Mouse (Mus musculus): ENCODE measurements around the gene Zfp493. TPM values are rescaled to one million over a fixed set of nuclear protein-coding genes. Genes with fewer than 3 reads are reported as not detected.
"Not testable (repeated sequence)": the region's sequence is repeated elsewhere in the genome, so short reads cannot be mapped to it uniquely, and the experiment has no call there.

The Zfp493 gene
- polyA plus RNA-seq, 1 experiment from 2014 or later, result 0.36 TPM

DNA sequence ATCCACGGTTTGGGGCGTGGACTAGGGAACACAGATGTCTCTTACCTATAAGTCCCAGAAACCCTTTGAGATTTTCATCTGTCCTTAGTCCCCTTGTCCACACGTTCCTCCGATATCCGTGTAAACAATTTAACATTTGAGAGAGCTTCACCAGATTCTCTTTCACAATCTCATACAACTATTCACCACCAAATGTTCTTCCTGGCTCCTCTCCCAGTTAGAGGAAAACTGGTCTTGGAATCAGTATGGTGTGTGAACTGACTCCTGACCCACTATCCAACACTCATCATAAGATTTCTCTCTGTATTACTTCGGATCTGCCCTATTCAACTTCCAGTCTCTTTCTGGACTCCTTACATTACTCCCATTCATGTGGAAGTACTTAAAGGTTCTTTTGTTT lies 23.7 kb upstream of the Zfp493 start:
- Histone ChIP-seq H3K4me1 (ENCODE audit: insufficient read depth) (no peaks in the 10 kb centered on the region), H3K9ac (replicated peaks) (no peak overlapping the region), H3K4me2 (ENCODE audit: low read depth, low read length) (no peak overlapping the region), H3K4me3 (ENCODE audit: low read depth, low read length) (no peak overlapping the region), H3K27ac (ENCODE audit: low read depth) (no peak overlapping the region), H3K9me3 (ENCODE audit: low read length) (no peaks in the 10 kb centered on the region), H3K27me3 (ENCODE audit: insufficient read depth, low read length) (no peaks in the 10 kb centered on the region), H3K36me3 (replicated peaks; ENCODE audit: insufficient read depth, low read length) (no peaks in the 10 kb centered on the region)
- WGBS (ENCODE audit: insufficient replicate concordance), result 73% methylated on average over 6 of the region's 6 CpGs
- TF ChIP-seq EP300 (IDR thresholded peaks at IDR 0.05; ENCODE audit: low read depth), result no peak
- TF ChIP-seq CTCF (IDR thresholded peaks at IDR 0.05; ENCODE audit: low read depth), result no peak
- ATAC-seq, result no peak
- DNase-seq, result no peak

DNA sequence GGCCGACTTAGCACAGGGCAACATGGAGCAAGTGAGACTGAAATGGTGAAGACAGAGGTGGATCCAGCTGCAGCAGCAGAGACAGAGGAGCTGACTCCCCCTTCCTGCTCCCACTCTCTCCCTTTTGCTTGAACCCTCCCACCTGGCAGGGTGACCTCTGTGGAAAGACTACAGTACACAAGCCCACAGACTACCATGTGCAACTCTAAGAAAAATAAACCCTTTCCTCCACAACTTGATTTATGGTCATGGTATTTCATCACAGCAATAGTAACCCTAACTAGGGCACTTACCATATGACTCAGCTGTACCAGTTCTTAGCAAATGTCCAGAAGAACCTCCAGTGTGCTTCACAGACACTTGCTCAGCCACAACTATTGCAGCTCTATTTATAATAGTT lies 19.5 kb upstream of the Zfp493 start:
- Histone ChIP-seq H3K27me3 (ENCODE audit: insufficient read depth, low read length) (no peaks in the 10 kb centered on the region), H3K4me1 (ENCODE audit: insufficient read depth) (no peaks in the 10 kb centered on the region), H3K4me2 (ENCODE audit: low read depth, low read length) (no peak overlapping the region), H3K4me3 (ENCODE audit: low read depth, low read length) (no peak overlapping the region), H3K9ac (replicated peaks) (no peak overlapping the region), H3K27ac (ENCODE audit: low read depth) (no peak overlapping the region), H3K36me3 (replicated peaks; ENCODE audit: insufficient read depth, low read length) (no peaks in the 10 kb centered on the region), H3K9me3 (ENCODE audit: low read length) (no peaks in the 10 kb centered on the region)
- DNase-seq, result no peak
- TF ChIP-seq EP300 (IDR thresholded peaks at IDR 0.05; ENCODE audit: low read depth), result no peak
- no peak for TF ChIP-seq CTCF (IDR thresholded peaks at IDR 0.05; ENCODE audit: low read depth)
- no peak for ATAC-seq
- 85% methylated on average over 1 of the region's 1 CpGs for WGBS (ENCODE audit: insufficient replicate concordance)

DNA sequence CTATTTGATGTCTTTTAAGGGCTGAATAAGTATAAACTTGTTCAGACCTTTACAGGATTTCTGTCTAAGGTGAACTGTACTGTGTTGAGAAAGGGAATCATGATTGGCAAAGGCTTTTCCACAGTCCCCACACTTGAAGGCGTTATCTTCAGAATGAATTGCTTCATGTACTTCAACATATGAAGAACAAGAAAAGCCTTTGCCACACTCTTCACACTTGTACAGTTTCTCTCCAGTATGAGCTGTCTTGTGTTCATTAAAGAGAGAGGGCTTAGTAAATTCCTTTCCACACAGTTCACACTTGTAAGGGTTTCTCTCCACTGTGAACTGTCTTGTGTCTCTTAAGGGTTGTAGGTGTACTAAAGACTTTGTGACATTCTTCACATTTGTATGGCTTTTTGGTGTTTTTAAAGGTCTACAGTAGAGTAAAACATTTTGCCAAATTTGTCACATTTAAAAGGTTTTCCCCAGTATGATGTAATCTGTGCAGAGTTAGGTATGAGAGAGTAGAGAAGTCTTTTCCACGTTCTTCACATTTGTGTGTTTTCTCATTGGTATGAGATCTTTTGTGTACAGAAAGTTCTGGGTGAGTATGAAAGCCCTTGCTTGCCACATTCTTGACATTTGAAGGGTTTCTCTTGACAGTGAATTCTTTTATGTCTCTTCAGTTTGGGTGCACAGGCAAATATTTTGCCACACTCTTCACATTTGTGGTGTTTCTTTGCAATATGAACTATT lies 16.3 kb upstream of the Zfp493 start:
- H3K27me3 ChIP-seq (ENCODE audit: insufficient read depth, low read length), result no peaks in the 10 kb centered on the region
- no peaks in the 10 kb centered on the region for H3K9me3 ChIP-seq (ENCODE audit: low read length)
- ATAC-seq (no peak), DNase-seq (no peak)
- TF ChIP-seq CTCF (IDR thresholded peaks at IDR 0.05; ENCODE audit: low read depth), result no peak
- TF ChIP-seq EP300 (IDR thresholded peaks at IDR 0.05; ENCODE audit: low read depth), result no peak
- H3K4me1 ChIP-seq (ENCODE audit: insufficient read depth), result no peaks in the 10 kb centered on the region
- H3K4me2 ChIP-seq (ENCODE audit: low read depth, low read length), result no peak overlapping the region
- no peak overlapping the region for H3K4me3 ChIP-seq (ENCODE audit: low read depth, low read length)
- 70% methylated on average over 2 of the region's 2 CpGs for WGBS (ENCODE audit: insufficient replicate concordance)
- no peak overlapping the region for H3K27ac ChIP-seq (ENCODE audit: low read depth)
- H3K36me3 ChIP-seq (replicated peaks; ENCODE audit: insufficient read depth, low read length), result no peaks in the 10 kb centered on the region
- no peak overlapping the region for H3K9ac ChIP-seq (replicated peaks)

DNA sequence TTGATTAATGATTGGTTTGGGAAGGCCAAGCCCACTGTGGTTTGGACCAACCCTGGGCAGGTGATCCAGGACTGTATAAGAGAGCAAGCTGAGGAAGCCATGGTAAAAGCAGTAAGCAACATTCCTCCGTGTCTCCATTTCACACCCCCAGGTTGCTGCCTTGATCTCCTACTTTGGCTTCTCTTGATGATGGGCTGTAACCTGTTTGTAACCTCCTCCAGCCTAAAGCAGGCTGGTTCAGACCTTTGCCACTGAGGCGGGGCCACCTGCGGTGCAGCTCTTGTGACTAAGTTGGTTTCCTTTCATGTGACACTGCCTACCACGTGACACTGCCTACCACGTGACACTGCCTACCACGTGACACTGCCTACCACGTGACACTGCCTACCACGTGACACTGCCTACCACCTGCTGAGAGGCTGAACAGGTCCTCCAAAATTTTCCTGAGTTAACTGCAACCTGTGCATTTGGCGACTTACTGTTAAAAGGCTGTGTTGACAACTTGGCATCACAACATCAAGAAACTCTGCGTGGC lies 12.5 kb downstream of the Zfp493 start:
- DNase-seq (no peak), ATAC-seq (no peak)
- TF ChIP-seq CTCF (IDR thresholded peaks at IDR 0.05; ENCODE audit: low read depth) (no peak), EP300 (IDR thresholded peaks at IDR 0.05; ENCODE audit: low read depth) (no peak)
- H3K27me3 ChIP-seq (ENCODE audit: insufficient read depth, low read length), result no peaks in the 10 kb centered on the region
- H3K9me3 ChIP-seq (ENCODE audit: low read length), result no peaks in the 10 kb centered on the region
- no peak overlapping the region for H3K4me3 ChIP-seq (ENCODE audit: low read depth, low read length)
- H3K9ac ChIP-seq (replicated peaks), result no peak overlapping the region
- H3K36me3 ChIP-seq (replicated peaks; ENCODE audit: insufficient read depth, low read length), result no peaks in the 10 kb centered on the region
- 83% methylated on average over 10 of the region's 10 CpGs for WGBS (ENCODE audit: insufficient replicate concordance)
- H3K4me2 ChIP-seq (ENCODE audit: low read depth, low read length), result no peak overlapping the region
- no peak overlapping the region for H3K27ac ChIP-seq (ENCODE audit: low read depth)
- no peaks in the 10 kb centered on the region for H3K4me1 ChIP-seq (ENCODE audit: insufficient read depth)

DNA sequence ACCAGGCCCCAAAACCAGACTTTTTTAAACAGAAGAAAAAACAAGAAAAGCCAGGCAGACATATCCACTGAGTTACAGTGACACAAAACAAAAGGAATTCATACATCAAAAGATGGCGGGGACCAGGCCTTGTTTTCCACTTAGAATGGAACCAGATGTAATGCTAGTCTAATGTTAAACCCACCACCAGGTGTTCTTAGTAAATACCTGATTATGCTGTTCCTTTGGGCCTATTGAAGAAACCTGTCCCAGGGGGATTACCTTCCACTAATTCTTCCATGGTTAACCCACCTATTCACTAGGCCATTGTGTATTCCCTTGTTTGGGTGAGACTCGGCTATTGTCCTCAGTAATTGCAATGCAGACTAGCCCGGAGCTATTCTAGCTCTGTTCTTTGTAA lies 19.1 kb downstream of the Zfp493 start:
- Histone ChIP-seq H3K4me2 (ENCODE audit: low read depth, low read length) (no peak overlapping the region), H3K36me3 (replicated peaks; ENCODE audit: insufficient read depth, low read length) (no peaks in the 10 kb centered on the region), H3K4me1 (ENCODE audit: insufficient read depth) (no peaks in the 10 kb centered on the region), H3K9me3 (ENCODE audit: low read length) (no peaks in the 10 kb centered on the region), H3K27me3 (ENCODE audit: insufficient read depth, low read length) (no peaks in the 10 kb centered on the region), H3K4me3 (ENCODE audit: low read depth, low read length) (no peak overlapping the region), H3K27ac (ENCODE audit: low read depth) (no peak overlapping the region), H3K9ac (replicated peaks) (no peak overlapping the region)
- ATAC-seq, result no peak
- DNase-seq, result no peak
- no peak for TF ChIP-seq EP300 (IDR thresholded peaks at IDR 0.05; ENCODE audit: low read depth)
- no peak for TF ChIP-seq CTCF (IDR thresholded peaks at IDR 0.05; ENCODE audit: low read depth)
- WGBS (ENCODE audit: insufficient replicate concordance), result 83% methylated on average over 3 of the region's 3 CpGs

DNA sequence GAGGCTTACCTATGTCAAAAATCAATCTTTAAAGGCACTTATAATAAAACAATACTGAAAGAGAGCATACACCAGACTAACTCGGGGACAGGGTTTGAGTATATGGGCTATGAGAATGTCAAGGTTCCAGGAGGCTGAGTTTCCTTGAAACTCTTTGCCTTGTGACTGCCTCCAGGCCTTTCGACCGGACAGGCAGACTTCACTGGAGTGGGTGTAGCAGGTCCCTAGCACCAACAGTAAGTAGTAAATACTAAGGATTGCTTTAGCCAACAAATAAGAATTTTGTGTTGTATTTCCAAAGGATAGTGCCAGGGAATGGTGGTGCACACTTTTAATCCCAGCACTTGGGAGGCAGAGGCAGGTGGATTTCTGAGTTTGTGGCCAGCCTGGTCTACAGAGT lies 19.7 kb downstream of the Zfp493 start:
- ATAC-seq; H3K27me3 ChIP-seq (ENCODE audit: insufficient read depth, low read length); H3K4me3 ChIP-seq (ENCODE audit: low read depth, low read length); H3K9me3 ChIP-seq (ENCODE audit: low read length); H3K27ac ChIP-seq (ENCODE audit: low read depth); H3K36me3 ChIP-seq (replicated peaks; ENCODE audit: insufficient read depth, low read length); H3K4me2 ChIP-seq (ENCODE audit: low read depth, low read length); H3K4me1 ChIP-seq (ENCODE audit: insufficient read depth); H3K9ac ChIP-seq (replicated peaks); DNase-seq: not testable (repeated sequence)
- 75% methylated on average over 3 of the region's 3 CpGs for WGBS (ENCODE audit: insufficient replicate concordance)

Measured in liver, postnatal 0 days (tissue).